Mouse (Mus musculus) brown adipose tissue, adult 24 weeks (tissue): ENCODE measurements around the gene Slc26a5. TPM values are rescaled to one million over a fixed set of nuclear protein-coding genes. Genes with fewer than 3 reads are reported as not detected.

ENCODE experiments used
- H3K27ac ChIP-seq: fragments of 200-500 bp; replicated peaks from 2 replicates; pipeline ENCODE4 v1.5.1; 2012; ENCODE audit warnings: low read depth, mild to moderate bottlenecking, low read length
- H3K4me1 ChIP-seq: fragments of 200-500 bp; 2 replicates; pipeline ENCODE4 v1.6.1; 2012; ENCODE audit warnings: low read length, mixed read lengths; ENCODE audit not compliant: control insufficient read depth, insufficient read depth, insufficient read length
- H3K4me3 ChIP-seq: fragments of 200-500 bp; 2 replicates; pipeline ENCODE4 v1.5.1; 2012; ENCODE audit warnings: low read depth, mild to moderate bottlenecking, low read length, moderate library complexity; ENCODE audit not compliant: insufficient read depth
- polyA plus RNA-seq: library from polyadenylated mRNA; stranded (reverse); fragments of >200 nt; gene quantifications from 2 replicates; pipeline ENCODE4 v1.2.4, GENCODE M21; 2012; ENCODE audit not compliant: missing spikeins, insufficient read depth, insufficient read length

Gene Slc26a5
- polyA plus RNA-seq, result not detected in 2 replicates

GRCm38 (mm10) chr5:21865346-21866107 lies at the start of gene Slc26a5:
Slc26a5 (minus strand) TSS chr5:21865604.
- no peak within 1 kb of the TSS for H3K27ac ChIP-seq
- no peak within 1 kb of the TSS for H3K4me3 ChIP-seq
- H3K4me1 ChIP-seq, result no peaks in the 10 kb centered on the region

- Histone ChIP-seq H3K4me3 (no peak overlapping the region), H3K27ac (no peak overlapping the region), H3K4me1 (no peaks in the 10 kb centered on the region)
Observed at GRCm38 (mm10) chr5:21914776-21915175, 49.4 kb upstream of the Slc26a5 start.

GRCm38 (mm10) chr5:21912835-21913530 lies 47.6 kb upstream of the Slc26a5 start:
- no peaks in the 10 kb centered on the region for H3K4me1 ChIP-seq
- H3K4me3 ChIP-seq, result no peak overlapping the region
- no peak overlapping the region for H3K27ac ChIP-seq

GRCm38 (mm10) chr5:21910726-21911125 lies 45.3 kb upstream of the Slc26a5 start:
- no peak overlapping the region for H3K4me3 ChIP-seq
- H3K4me1 ChIP-seq, result no peaks in the 10 kb centered on the region
- no peak overlapping the region for H3K27ac ChIP-seq

GRCm38 (mm10) chr5:21909713-21910112 lies 44.3 kb upstream of the Slc26a5 start:
- H3K4me3 ChIP-seq, result no peak overlapping the region
- H3K27ac ChIP-seq, result no peak overlapping the region
- H3K4me1 ChIP-seq, result no peaks in the 10 kb centered on the region

- no peaks in the 10 kb centered on the region for H3K4me1 ChIP-seq
Observed at GRCm38 (mm10) chr5:21901411-21901810, 36.0 kb upstream of the Slc26a5 start.

GRCm38 (mm10) chr5:21900891-21901290 lies 35.5 kb upstream of the Slc26a5 start:
- H3K4me3 ChIP-seq, result no peak overlapping the region
- H3K4me1 ChIP-seq, result no peaks in the 10 kb centered on the region
- H3K27ac ChIP-seq, result no peak overlapping the region

More at GRCm38 (mm10) chr5:21901411-21901810, 36.0 kb upstream of the Slc26a5 start:
- Histone ChIP-seq H3K4me3 (no peak overlapping the region), H3K27ac (no peak overlapping the region)

GRCm38 (mm10) chr5:21898875-21899274 lies 33.5 kb upstream of the Slc26a5 start:
- Histone ChIP-seq H3K27ac (no peak overlapping the region), H3K4me3 (no peak overlapping the region), H3K4me1 (no peaks in the 10 kb centered on the region)

- H3K4me1 ChIP-seq, result no peaks in the 10 kb centered on the region
- H3K4me3 ChIP-seq, result no peak overlapping the region
- no peak overlapping the region for H3K27ac ChIP-seq
Observed at GRCm38 (mm10) chr5:21896586-21896985, 31.2 kb upstream of the Slc26a5 start.

- no peaks in the 10 kb centered on the region for H3K4me1 ChIP-seq
- H3K27ac ChIP-seq, result no peak overlapping the region
- no peak overlapping the region for H3K4me3 ChIP-seq
Observed at GRCm38 (mm10) chr5:21894168-21894567, 28.8 kb upstream of the Slc26a5 start.

- Histone ChIP-seq H3K27ac (no peak overlapping the region), H3K4me1 (no peaks in the 10 kb centered on the region), H3K4me3 (no peak overlapping the region)
Observed at GRCm38 (mm10) chr5:21866750-21867149, 1.3 kb upstream of the Slc26a5 start.

- H3K27ac ChIP-seq, result no peak overlapping the region
- no peaks in the 10 kb centered on the region for H3K4me1 ChIP-seq
- no peak overlapping the region for H3K4me3 ChIP-seq
Observed at GRCm38 (mm10) chr5:21866311-21866712, 908 bp upstream of the Slc26a5 start.

GRCm38 (mm10) chr5:21858653-21859052 lies 6.8 kb downstream of the Slc26a5 start:
- no peak overlapping the region for H3K27ac ChIP-seq
- no peaks in the 10 kb centered on the region for H3K4me1 ChIP-seq
- H3K4me3 ChIP-seq, result no peak overlapping the region

- H3K4me1 ChIP-seq, result no peaks in the 10 kb centered on the region
- H3K27ac ChIP-seq, result no peak overlapping the region
- no peak overlapping the region for H3K4me3 ChIP-seq
Observed at GRCm38 (mm10) chr5:21851679-21852340, 13.6 kb downstream of the Slc26a5 start.

- Histone ChIP-seq H3K4me1 (no peaks in the 10 kb centered on the region), H3K4me3 (no peak overlapping the region), H3K27ac (no peak overlapping the region)
Observed at GRCm38 (mm10) chr5:21847438-21847837, 18.0 kb downstream of the Slc26a5 start.
